Mouse (Mus musculus) liver, embryonic 11.5 days (tissue): ENCODE data around the gene Lman2l. TPM values are rescaled to one million over a fixed set of nuclear protein-coding genes. Genes with fewer than 3 reads are reported as not detected.

Experiments used
- ATAC-seq: fragments of 200-750 bp; cut with Nextera tagmentation; replicated peaks from 2 replicates; pipeline ENCODE4 v1.8.0; 2017; ENCODE audit warnings: moderate number of reproducible peaks, mild to moderate bottlenecking, moderate TSS enrichment, moderate library complexity; ENCODE audit not compliant: low FRiP score
- DNase-seq: peaks from one replicate; pipeline ENCODE4 v3.0.0-alpha.2; 2017; ENCODE audit warnings: low spot score
- H3K27ac ChIP-seq: fragments of 300-500 bp; sonication (generic); 2 replicates; pipeline ENCODE4 v1.5.1; 2014; ENCODE audit warnings: mild to moderate bottlenecking, low read depth, low read length, control low read depth
- H3K27me3 ChIP-seq: fragments of 300-500 bp; sonication (generic); replicated peaks from 2 replicates; pipeline ENCODE4 v1.6.1; 2014; ENCODE audit warnings: low read length, mixed read lengths; ENCODE audit not compliant: control insufficient read depth, insufficient read depth
- H3K36me3 ChIP-seq: fragments of 300-500 bp; sonication (generic); 2 replicates; pipeline ENCODE4 v1.6.1; 2014; ENCODE audit warnings: mild to moderate bottlenecking, low read length, moderate library complexity, mixed read lengths; ENCODE audit not compliant: control insufficient read depth, insufficient read depth
- H3K4me1 ChIP-seq: fragments of 300-500 bp; sonication (generic); replicated peaks from 2 replicates; pipeline ENCODE4 v1.6.1; 2014; ENCODE audit warnings: low read length, mixed read lengths; ENCODE audit not compliant: control insufficient read depth, insufficient read depth
- H3K4me2 ChIP-seq: fragments of 300-500 bp; sonication (generic); 2 replicates; pipeline ENCODE4 v1.6.1; 2014; ENCODE audit warnings: mild to moderate bottlenecking, control low read depth, moderate library complexity
- H3K4me3 ChIP-seq: fragments of 300-500 bp; sonication (generic); 2 replicates; pipeline ENCODE4 v1.5.1; 2014; ENCODE audit warnings: low read depth, low read length, control low read depth
- H3K9ac ChIP-seq: fragments of 300-500 bp; sonication (generic); 2 replicates; pipeline ENCODE4 v1.6.1; 2014; ENCODE audit warnings: low read depth, low read length, control low read depth
- H3K9me3 ChIP-seq: fragments of 300-500 bp; sonication (generic); 2 replicates; pipeline ENCODE4 v1.6.1; 2016; ENCODE audit warnings: low read length, inconsistent platforms, mixed read lengths; ENCODE audit not compliant: control insufficient read depth
- WGBS: fragments of 180-500 bp; shearing (Covaris S2); extraction: QIAGEN DNeasy Blood & Tissue Kit; methylation state at CpG from one replicate; pipeline ENCODE4 v1.1.7; 2014; 5-methylcytosine and 5-hydroxymethylcytosine counted together
- polyA plus RNA-seq: library from polyadenylated mRNA; unstranded; fragments of >200 nt; fragmentation: Nextera tagmentation; extraction: Ambion mirVana; gene quantifications from 2 replicates; pipeline ENCODE4 v1.2.1, GENCODE M21; 2014

Gene Lman2l
- polyA plus RNA-seq, 1 experiment from 2014 or later, result 18.1 TPM

- WGBS, result 69% methylated on average over 2 of the region's 2 CpGs
- Histone ChIP-seq H3K4me1 (peaks cover 30% of the 10 kb centered on the region), H3K9me3 (no peaks in the 10 kb centered on the region), H3K9ac (no peak overlapping the region), H3K4me3 (no peak overlapping the region), H3K36me3 (no peaks in the 10 kb centered on the region), H3K27me3 (no peaks in the 10 kb centered on the region), H3K27ac (no peak overlapping the region), H3K4me2 (no peak overlapping the region)
- DNase-seq (no peak), ATAC-seq (no peak)
These were observed 33.3 kb upstream of the Lman2l start for GRCm38 (mm10) chr1:36478343-36478795.

GRCm38 (mm10) chr1:36476426-36476825, 31.4 kb upstream of the Lman2l start:
- Histone ChIP-seq H3K4me3 (no peak overlapping the region), H3K4me1 (peaks cover 41% of the 10 kb centered on the region), H3K36me3 (no peaks in the 10 kb centered on the region), H3K27me3 (0 out of 2 replicates have a peak, but pooled peaks cover 5% of the 10 kb centered on the region), H3K9ac (no peak overlapping the region), H3K27ac (no peak overlapping the region), H3K4me2 (no peak overlapping the region), H3K9me3 (no peaks in the 10 kb centered on the region)
- ATAC-seq (no peak), DNase-seq (no peak)
- WGBS, result 70% methylated on average over 7 of the region's 7 CpGs

DNA sequence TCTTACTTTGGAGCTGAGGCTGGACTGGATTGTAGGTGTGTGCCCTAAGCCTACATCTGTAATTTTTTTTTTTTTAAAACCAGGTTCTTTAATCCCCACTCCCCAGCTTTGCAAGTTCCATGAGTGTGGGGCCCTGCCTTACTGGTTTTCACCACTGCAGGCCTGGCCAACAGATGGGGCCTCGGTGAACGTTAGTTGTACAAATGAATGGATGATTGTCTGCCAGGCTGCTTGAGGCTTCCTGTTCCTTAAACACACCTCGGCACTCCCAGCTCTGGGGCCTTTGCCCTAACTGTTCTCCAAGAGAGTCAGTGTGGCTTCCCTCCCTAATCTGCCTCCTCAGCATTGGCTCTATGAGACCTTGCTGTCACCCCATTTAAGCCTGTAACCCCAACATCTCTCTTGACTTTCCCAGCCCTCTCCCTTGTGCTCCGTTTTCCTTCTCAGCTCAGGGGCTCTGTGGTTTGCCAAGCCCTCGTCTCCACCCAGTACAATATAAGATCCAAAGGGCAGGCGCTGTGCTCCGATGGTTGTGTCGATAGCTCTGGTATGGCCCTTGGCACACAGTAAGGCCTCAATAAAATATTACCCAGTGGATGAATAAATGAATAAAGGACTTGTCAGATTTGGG, 30.5 kb upstream of the Lman2l start:
- H3K4me1 ChIP-seq, result peaks cover 41% of the 10 kb centered on the region
- ATAC-seq (no peak), DNase-seq (no peak)
- no peak overlapping the region for H3K4me3 ChIP-seq
- peak overlapping the region; percentile 17; the same call in 1 of the 2 replicates for H3K4me2 ChIP-seq
- H3K9me3 ChIP-seq, result no peaks in the 10 kb centered on the region
- no peaks in the 10 kb centered on the region for H3K36me3 ChIP-seq
- H3K27me3 ChIP-seq, result 0 out of 2 replicates have a peak, but pooled peaks cover 5% of the 10 kb centered on the region
- no peak overlapping the region for H3K9ac ChIP-seq
- no peak overlapping the region for H3K27ac ChIP-seq
- WGBS, result 53% methylated on average over 8 of the region's 8 CpGs

- Histone ChIP-seq H3K4me2 (peak overlapping the region; percentile 8; the same call in 1 of the 2 replicates), H3K27me3 (0 out of 2 replicates have a peak, but pooled peaks cover 5% of the 10 kb centered on the region), H3K4me1 (peaks cover 41% of the 10 kb centered on the region), H3K36me3 (no peaks in the 10 kb centered on the region), H3K27ac (no peak overlapping the region), H3K9me3 (no peaks in the 10 kb centered on the region), H3K9ac (no peak overlapping the region), H3K4me3 (no peak overlapping the region)
- WGBS, result 79% methylated on average over 3 of the region's 3 CpGs
- ATAC-seq (no peak), DNase-seq (no peak)
These were observed 29.6 kb upstream of the Lman2l start for GRCm38 (mm10) chr1:36474646-36475045.

DNA sequence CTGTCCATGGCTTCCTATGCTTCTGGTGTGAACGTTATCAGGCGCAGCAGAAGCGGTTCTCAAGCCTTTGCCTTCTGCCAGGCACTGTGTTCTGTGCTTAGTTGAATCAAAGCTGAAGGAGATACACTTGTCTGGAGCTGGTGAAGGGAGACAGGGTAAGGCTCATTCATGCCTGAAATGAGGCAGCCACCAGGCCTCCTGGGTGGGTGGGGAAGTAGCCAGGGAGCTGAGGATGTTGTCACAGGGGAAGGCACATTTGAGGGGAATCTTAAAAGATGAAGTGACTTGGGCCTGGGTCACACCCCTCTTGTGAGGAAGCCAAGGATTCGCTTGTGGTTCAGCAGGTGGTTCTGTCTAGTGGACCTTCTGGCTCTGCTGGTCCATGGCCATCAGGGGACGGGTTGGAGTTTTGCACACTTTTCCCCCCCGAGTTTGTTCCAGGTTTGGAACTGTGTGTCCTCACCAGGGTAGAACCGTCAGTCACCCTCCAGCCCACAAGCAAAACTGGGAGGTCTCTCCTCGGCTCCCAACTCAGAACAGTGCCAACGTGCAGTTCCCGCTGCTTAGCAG, 28.2 kb upstream of the Lman2l start:
- H3K27me3 ChIP-seq, result 0 out of 2 replicates have a peak, but pooled peaks cover 5% of the 10 kb centered on the region
- no peaks in the 10 kb centered on the region for H3K36me3 ChIP-seq
- no peak overlapping the region for H3K27ac ChIP-seq
- no peak for DNase-seq
- H3K4me3 ChIP-seq, result 0 out of 2 replicates have a peak overlapping the region, but pooled peaks have one; percentile 69
- H3K9ac ChIP-seq, result no peak overlapping the region
- H3K4me2 ChIP-seq, result peak overlapping the region; percentile 41
- WGBS, result 68% methylated on average over 10 of the region's 10 CpGs
- ATAC-seq, result no peak
- H3K9me3 ChIP-seq, result no peaks in the 10 kb centered on the region
- H3K4me1 ChIP-seq, result peaks cover 41% of the 10 kb centered on the region

GRCm38 (mm10) chr1:36472106-36472440, 27.0 kb upstream of the Lman2l start:
- Histone ChIP-seq H3K4me2 (peak overlapping the region; percentile 97), H3K4me1 (peaks cover 41% of the 10 kb centered on the region), H3K4me3 (peak overlapping the region; percentile 69), H3K27me3 (0 out of 2 replicates have a peak, but pooled peaks cover 5% of the 10 kb centered on the region), H3K9ac (peak overlapping the region; percentile 74), H3K9me3 (no peaks in the 10 kb centered on the region), H3K27ac (no peak overlapping the region), H3K36me3 (no peaks in the 10 kb centered on the region)
- WGBS, result 15% methylated on average over 18 of the region's 18 CpGs
- ATAC-seq, result peak; percentile 14
- no peak for DNase-seq

- Histone ChIP-seq H3K27ac (peak within 1 kb of the TSS; percentile 79), H3K4me2 (peak within 1 kb of the TSS; percentile 97), H3K36me3 (no peaks in the 10 kb centered on the region), H3K9me3 (no peaks in the 10 kb centered on the region), H3K4me3 (peak within 1 kb of the TSS; percentile 69), H3K4me1 (peaks cover 36% of the 10 kb centered on the region), H3K27me3 (0 out of 2 replicates have a peak, but pooled peaks cover 5% of the 10 kb centered on the region), H3K9ac (peak within 1 kb of the TSS; percentile 74)
- DNase-seq (peak; percentile 95), ATAC-seq (peak; percentile 90)
- 1% methylated on average over 77 of the region's 98 CpGs for WGBS
These were observed 26.4 kb upstream of the Lman2l start, which contains the start of gene Cnnm4 for GRCm38 (mm10) chr1:36471181-36472105. Gene Cnnm4 (plus strand): TSS chr1:36471620.

DNA sequence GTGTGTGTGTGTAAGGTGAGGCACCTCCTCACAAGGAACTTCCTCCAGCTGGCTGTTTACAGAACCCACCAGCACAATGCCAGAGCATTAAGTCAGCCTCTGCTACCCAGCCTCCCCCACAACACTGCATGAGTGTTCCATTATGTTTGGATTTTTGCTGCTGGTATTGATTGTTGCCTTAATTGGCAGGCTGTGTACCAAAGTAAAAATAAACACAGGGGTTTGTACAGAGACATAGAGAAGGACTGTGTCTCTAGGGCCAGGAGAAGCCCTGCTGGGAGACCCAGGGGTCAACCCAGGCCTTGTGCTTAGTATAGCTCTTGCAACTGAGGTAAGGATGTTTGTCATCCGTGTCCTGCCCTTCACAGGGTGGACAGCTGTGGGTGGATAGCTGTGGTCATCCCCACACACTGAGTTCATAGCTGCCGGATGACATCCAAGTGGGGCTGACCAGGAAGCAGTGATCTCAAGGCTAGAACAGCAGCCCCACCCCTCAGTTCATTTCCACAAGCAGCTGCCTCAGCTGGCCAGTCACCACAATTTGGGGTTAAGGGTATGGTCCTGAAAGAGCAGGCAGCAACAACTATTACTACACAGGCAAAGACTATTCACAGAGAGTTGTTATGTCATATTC, 24.9 kb upstream of the Lman2l start:
- H3K9me3 ChIP-seq, result no peaks in the 10 kb centered on the region
- no peak overlapping the region for H3K4me3 ChIP-seq
- H3K27ac ChIP-seq, result no peak overlapping the region
- H3K27me3 ChIP-seq, result 0 out of 2 replicates have a peak, but pooled peaks cover 5% of the 10 kb centered on the region
- ATAC-seq (no peak), DNase-seq (no peak)
- H3K9ac ChIP-seq, result no peak overlapping the region
- WGBS, result 60% methylated on average over 2 of the region's 2 CpGs
- no peak overlapping the region for H3K4me2 ChIP-seq
- H3K36me3 ChIP-seq, result no peaks in the 10 kb centered on the region
- peaks cover 27% of the 10 kb centered on the region for H3K4me1 ChIP-seq
